Mouse (Mus musculus) midbrain, embryonic 13.5 days (tissue): ENCODE results near the gene Atp5e. TPM values are rescaled to one million over a fixed set of nuclear protein-coding genes. Genes with fewer than 3 reads are reported as not detected.
A peak's percentile ranks its signal among the peaks of the same experiment; 100 is the strongest.

ENCODE experiments used
- ATAC-seq: fragments of 200-750 bp; cut with Nextera tagmentation; 2 replicates; pipeline ENCODE4 v1.8.0; 2017; ENCODE audit warnings: mild to moderate bottlenecking, moderate TSS enrichment, moderate library complexity
- H3K27ac ChIP-seq: fragments of 300-500 bp; sonication (generic); 2 replicates; pipeline ENCODE4 v1.5.1; 2015; ENCODE audit warnings: inconsistent platforms, mild to moderate bottlenecking, moderate library complexity
- H3K27me3 ChIP-seq: fragments of 300-500 bp; sonication (generic); 2 replicates; pipeline ENCODE4 v1.6.1; 2015; ENCODE audit warnings: mild to moderate bottlenecking, inconsistent platforms
- H3K36me3 ChIP-seq: fragments of 300-500 bp; sonication (generic); 2 replicates; pipeline ENCODE4 v1.6.1; 2015; ENCODE audit warnings: mild to moderate bottlenecking, inconsistent platforms
- H3K4me1 ChIP-seq: fragments of 300-500 bp; sonication (generic); replicated peaks from 2 replicates; pipeline ENCODE4 v1.6.1; 2015; ENCODE audit warnings: inconsistent platforms
- H3K4me2 ChIP-seq: fragments of 300-500 bp; sonication (generic); replicated peaks from 2 replicates; pipeline ENCODE4 v1.6.1; 2015; ENCODE audit warnings: moderate library complexity, mild to moderate bottlenecking, inconsistent platforms
- H3K4me3 ChIP-seq: fragments of 300-500 bp; sonication (generic); replicated peaks from 2 replicates; pipeline ENCODE4 v1.5.1; 2015; ENCODE audit warnings: mild to moderate bottlenecking, inconsistent platforms
- H3K9ac ChIP-seq: fragments of 300-500 bp; sonication (generic); replicated peaks from 2 replicates; pipeline ENCODE4 v1.6.1; 2015; ENCODE audit warnings: mild to moderate bottlenecking, inconsistent platforms
- H3K9me3 ChIP-seq: fragments of 300-500 bp; sonication (generic); 2 replicates; pipeline ENCODE4 v1.6.1; 2016; ENCODE audit warnings: mild to moderate bottlenecking, inconsistent platforms
- WGBS: fragments of 180-500 bp; shearing (Covaris S2); methylation state at CpG from one replicate; pipeline ENCODE4 v1.1.7; 2015; 5-methylcytosine and 5-hydroxymethylcytosine counted together
- polyA plus RNA-seq: library from polyadenylated mRNA; unstranded; fragments of >200 nt; fragmentation: Nextera tagmentation; extraction: Ambion mirVana; gene quantifications from 2 replicates; pipeline ENCODE4 v1.2.1, GENCODE M21; 2015

Atp5e gene
- polyA plus RNA-seq, 1 experiment from 2014 or later: 784 TPM

DNA sequence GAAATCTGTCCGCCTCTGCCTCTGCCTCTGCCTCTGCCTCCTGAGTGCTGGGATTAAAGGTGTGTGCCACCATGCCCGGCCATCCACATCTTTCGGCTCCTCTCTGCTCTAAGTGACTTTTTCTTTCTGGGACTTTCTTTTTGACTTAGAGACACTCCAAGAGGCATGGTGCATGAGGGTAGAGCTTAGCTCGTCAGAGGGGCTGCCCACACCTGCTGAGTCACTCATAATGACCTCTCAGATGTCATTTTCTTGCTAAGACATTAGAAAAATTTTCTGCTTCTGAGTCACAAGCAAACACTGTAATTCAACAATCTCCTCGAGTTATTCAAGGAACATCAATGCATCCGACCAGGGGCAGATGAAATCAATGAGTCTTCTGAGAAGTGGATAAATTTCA is 18.9 kb downstream of the Atp5e start:
- WGBS: 80% methylated on average over 6 of the region's 6 CpGs
- Histone ChIP-seq H3K4me2 (no peak overlapping the region), H3K27ac (no peak overlapping the region), H3K9ac (no peak overlapping the region), H3K4me3 (no peak overlapping the region), H3K9me3 (no peaks in the 10 kb centered on the region), H3K27me3 (no peaks in the 10 kb centered on the region), H3K4me1 (no peaks in the 10 kb centered on the region), H3K36me3 (no peaks in the 10 kb centered on the region)
- ATAC-seq: no peak

DNA sequence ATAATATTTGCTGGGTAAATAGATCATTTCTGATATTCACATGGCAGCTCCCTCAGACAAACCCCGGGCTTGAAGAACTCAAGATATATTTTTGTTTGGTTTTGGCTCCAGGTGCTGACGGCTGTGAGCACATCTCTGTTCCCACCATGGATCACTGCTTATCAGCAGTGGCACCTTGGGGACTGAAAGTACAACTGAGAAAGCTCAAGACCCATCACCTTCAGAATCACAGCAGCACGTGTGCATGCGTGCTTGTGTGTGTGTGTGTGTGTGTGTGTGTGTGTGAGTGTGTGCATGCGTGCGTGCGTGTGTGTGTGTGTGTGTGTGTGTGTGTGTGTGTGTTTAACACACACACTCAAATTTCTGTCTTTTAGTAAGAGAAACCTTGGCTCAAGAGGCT is 19.5 kb downstream of the Atp5e start:
- Histone ChIP-seq H3K4me3 (no peak overlapping the region), H3K27me3 (no peaks in the 10 kb centered on the region), H3K4me1 (peaks cover 2% of the 10 kb centered on the region), H3K36me3 (no peaks in the 10 kb centered on the region), H3K9ac (no peak overlapping the region), H3K9me3 (no peaks in the 10 kb centered on the region), H3K4me2 (no peak overlapping the region), H3K27ac (no peak overlapping the region)
- 88% methylated on average over 7 of the region's 7 CpGs for WGBS
- ATAC-seq: no peak

DNA sequence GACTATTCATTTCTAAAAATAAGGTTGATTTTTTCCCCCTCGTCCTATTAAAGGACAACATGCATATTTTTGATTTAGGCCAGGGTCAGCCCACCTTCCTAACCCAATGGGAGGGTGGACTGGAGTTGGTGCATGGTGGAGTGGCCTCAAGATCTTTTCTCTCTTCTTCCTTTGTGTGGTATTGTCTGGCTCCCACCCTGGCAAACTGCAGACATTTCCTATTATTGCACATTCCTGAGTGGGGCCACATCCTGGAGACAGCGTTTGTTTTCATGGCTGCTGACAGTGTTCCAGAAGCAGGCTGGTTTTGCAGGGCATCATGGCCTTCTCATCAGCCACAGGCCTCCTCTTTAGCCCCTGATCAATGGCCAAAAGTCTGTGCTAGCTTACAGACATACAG is 20.9 kb downstream of the Atp5e start:
- Histone ChIP-seq H3K4me3 (no peak overlapping the region), H3K36me3 (no peaks in the 10 kb centered on the region), H3K9ac (no peak overlapping the region), H3K27me3 (no peaks in the 10 kb centered on the region), H3K4me1 (peaks cover 15% of the 10 kb centered on the region), H3K9me3 (no peaks in the 10 kb centered on the region), H3K27ac (no peak overlapping the region), H3K4me2 (no peak overlapping the region)
- 63% methylated on average over 2 of the region's 2 CpGs for WGBS
- no peak for ATAC-seq

DNA sequence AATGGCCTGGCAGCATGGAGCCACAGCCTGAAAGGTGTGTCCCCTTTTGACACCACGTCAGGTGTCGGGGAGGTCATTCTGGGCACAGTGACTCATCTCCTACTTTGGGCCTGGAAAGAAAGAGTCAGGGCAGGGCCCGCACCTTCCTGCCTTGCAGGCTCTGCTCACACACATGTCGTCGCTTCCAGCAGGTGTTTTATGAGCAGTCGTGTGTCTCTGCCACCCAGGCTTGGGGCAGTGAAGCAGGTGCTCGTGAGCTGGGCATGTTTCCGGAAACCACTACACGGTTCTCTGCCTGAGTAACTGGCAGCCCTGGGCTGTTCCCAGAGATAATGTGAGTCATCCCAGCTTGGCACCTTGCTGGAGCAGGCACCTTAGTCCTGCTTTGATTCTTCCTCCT is 21.4 kb downstream of the Atp5e start:
- no peak overlapping the region for H3K4me3 ChIP-seq
- peaks cover 21% of the 10 kb centered on the region for H3K4me1 ChIP-seq
- H3K9me3 ChIP-seq: no peaks in the 10 kb centered on the region
- 82% methylated on average over 9 of the region's 9 CpGs for WGBS
- no peak overlapping the region for H3K4me2 ChIP-seq
- no peaks in the 10 kb centered on the region for H3K36me3 ChIP-seq
- no peak for ATAC-seq
- H3K27ac ChIP-seq: no peak overlapping the region
- H3K27me3 ChIP-seq: no peaks in the 10 kb centered on the region
- H3K9ac ChIP-seq: no peak overlapping the region

DNA sequence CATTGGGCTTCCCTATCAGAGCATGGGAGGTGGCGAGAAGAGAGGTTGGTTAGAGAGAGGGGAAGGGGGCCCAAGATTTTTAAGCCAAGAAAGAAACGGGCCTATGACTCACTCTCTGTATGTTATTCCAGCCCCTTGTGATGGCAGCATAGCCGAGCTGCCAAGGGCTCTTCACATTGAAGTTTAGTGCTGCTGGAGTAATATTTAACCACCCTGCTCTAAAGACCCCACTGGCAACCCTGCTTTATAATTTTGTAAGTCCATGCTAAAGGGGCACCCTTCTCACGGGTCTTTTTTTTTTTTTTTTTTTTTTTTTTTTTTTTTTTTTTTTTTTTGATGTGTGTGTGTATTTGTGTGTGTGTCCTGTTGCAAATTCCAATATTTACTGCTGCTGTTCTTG is 22.0 kb downstream of the Atp5e start:
- Histone ChIP-seq H3K27me3 (no peaks in the 10 kb centered on the region), H3K9ac (no peak overlapping the region), H3K9me3 (no peaks in the 10 kb centered on the region), H3K36me3 (no peaks in the 10 kb centered on the region), H3K4me1 (peaks cover 27% of the 10 kb centered on the region), H3K4me3 (no peak overlapping the region), H3K27ac (no peak overlapping the region), H3K4me2 (no peak overlapping the region)
- ATAC-seq: no peak
- WGBS: 84% methylated on average over 4 of the region's 4 CpGs

DNA sequence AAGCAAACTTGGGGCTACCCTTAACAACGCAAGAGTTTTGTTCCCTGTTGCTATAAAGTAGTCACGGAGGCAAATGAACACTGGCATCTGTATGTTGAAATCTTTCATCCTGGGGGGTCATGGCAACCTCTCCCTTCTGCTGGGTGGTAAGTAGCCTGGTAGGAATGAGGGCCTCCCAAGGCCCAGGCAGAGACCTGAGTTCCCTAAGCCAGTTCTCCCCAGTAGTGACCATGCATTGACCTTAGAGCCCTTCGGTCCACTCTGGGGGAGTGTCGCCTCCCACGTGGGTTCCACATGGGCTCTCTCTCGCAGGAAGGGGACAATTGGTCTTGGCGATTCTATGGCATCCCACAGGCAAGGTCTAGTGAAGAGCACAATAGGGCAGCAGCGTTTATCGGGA is 23.9 kb downstream of the Atp5e start:
- Histone ChIP-seq H3K4me1 (peaks cover 29% of the 10 kb centered on the region), H3K36me3 (peaks cover 4% of the 10 kb centered on the region; the same call in 1 of the 2 replicates), H3K9me3 (no peaks in the 10 kb centered on the region), H3K27ac (no peak overlapping the region), H3K4me2 (no peak overlapping the region), H3K27me3 (no peaks in the 10 kb centered on the region), H3K9ac (no peak overlapping the region), H3K4me3 (no peak overlapping the region)
- WGBS: 79% methylated on average over 9 of the region's 9 CpGs
- ATAC-seq: no peak

DNA sequence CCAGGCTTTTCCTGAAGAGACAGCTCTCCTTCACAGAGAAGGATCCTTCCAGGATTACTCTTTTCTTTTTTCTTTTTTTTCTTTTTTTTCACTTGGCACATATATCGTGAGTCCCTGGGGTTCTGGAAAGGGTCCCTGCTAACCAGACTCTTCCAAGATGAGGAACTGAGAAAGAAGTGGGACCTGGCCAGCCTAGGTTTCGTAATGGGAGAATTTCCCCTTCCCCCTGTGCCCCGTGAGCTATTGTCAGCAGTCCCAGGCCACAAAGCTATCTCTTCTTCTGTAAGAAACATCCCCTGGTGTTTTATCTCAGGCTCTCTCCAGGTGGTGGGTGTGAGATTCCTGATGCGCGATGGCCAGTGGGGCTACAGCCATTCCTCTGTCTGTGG is 24.5 kb downstream of the Atp5e start:
- Histone ChIP-seq H3K36me3 (peaks cover 4% of the 10 kb centered on the region; the same call in 1 of the 2 replicates), H3K27ac (no peak overlapping the region), H3K9ac (peak overlapping the region; percentile 70; the same call in 1 of the 2 replicates), H3K9me3 (no peaks in the 10 kb centered on the region), H3K4me3 (no peak overlapping the region), H3K4me1 (peaks cover 29% of the 10 kb centered on the region), H3K4me2 (peak overlapping the region; percentile 74), H3K27me3 (no peaks in the 10 kb centered on the region)
- no peak for ATAC-seq
- 58% methylated on average over 5 of the region's 5 CpGs for WGBS

DNA sequence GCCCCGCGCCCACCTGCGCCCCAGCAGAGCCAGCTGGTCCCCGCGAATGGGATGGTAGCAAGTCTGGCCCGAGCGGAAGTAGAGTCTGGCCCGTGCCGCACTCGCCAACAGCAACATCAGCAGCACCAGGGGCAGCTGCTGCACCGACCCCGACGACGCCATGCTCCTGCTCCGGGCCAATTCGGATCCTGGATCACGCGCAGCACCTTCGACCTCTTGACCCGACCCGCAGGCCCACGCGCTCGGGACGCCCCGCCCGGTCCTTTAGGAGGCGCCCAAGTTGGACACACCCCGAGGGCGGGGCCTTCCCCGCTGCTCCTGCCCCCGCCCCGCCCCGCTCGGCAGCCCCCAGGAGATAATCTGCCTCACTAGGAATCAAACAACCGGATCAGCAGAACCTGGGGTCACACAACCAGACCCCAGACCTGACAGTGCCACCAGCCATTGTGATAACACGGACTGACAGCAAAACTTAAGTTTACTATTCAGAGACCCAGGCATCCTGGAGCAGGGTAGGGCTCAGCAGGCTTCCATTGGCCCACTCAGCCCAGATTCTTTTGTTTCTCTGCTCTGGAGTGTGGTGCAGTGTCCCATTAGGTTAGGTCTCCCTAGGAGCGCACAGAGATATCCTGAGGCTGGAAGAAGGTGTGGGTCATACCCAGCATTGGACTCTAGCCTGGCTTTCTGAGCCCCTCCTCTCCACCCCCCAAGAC is 25.0 kb downstream of the Atp5e start, which contains the start of gene Ctsz:
Ctsz (minus strand) TSS at position 303 of the 713 bp plus-strand sequence.
- Histone ChIP-seq H3K4me1 (peaks cover 29% of the 10 kb centered on the region), H3K9ac (peak within 1 kb of the TSS; percentile 70), H3K36me3 (peaks cover 4% of the 10 kb centered on the region; the same call in 1 of the 2 replicates), H3K27ac (no peak within 1 kb of the TSS), H3K4me3 (peak within 1 kb of the TSS; percentile 55), H3K4me2 (peak within 1 kb of the TSS; percentile 74), H3K27me3 (no peaks in the 10 kb centered on the region), H3K9me3 (no peaks in the 10 kb centered on the region)
- ATAC-seq: peak; percentile 79
- WGBS: under 1% methylated on average over 38 of the region's 38 CpGs

DNA sequence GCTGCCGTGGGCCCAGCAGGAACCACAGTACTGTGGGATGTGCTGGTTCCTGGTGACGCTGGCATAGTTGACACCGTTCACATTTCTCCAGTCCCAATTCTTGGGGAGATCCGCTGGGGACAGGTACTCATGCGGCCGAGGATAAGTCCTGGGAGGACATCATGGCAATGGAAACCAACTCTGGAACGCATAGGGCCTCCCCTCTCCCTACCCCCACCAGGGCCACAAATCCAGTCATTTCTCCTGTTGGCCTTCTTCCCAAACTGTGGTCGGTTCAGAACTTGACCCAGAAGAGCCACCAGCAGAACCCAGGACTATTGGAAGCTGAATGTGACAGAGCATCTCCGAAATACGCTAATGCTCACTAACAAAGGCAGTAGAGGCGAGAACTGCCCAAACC is 25.7 kb downstream of the Atp5e start:
- H3K9ac ChIP-seq: peak overlapping the region; percentile 70
- peak overlapping the region; percentile 55 for H3K4me3 ChIP-seq
- WGBS: 63% methylated on average over 11 of the region's 11 CpGs
- H3K36me3 ChIP-seq: peaks cover 7% of the 10 kb centered on the region; the same call in 1 of the 2 replicates
- no peaks in the 10 kb centered on the region for H3K27me3 ChIP-seq
- H3K4me1 ChIP-seq: peaks cover 29% of the 10 kb centered on the region
- peak; percentile 15; the same call in 1 of the 2 replicates for ATAC-seq
- no peaks in the 10 kb centered on the region for H3K9me3 ChIP-seq
- H3K27ac ChIP-seq: no peak overlapping the region
- peak overlapping the region; percentile 74 for H3K4me2 ChIP-seq

DNA sequence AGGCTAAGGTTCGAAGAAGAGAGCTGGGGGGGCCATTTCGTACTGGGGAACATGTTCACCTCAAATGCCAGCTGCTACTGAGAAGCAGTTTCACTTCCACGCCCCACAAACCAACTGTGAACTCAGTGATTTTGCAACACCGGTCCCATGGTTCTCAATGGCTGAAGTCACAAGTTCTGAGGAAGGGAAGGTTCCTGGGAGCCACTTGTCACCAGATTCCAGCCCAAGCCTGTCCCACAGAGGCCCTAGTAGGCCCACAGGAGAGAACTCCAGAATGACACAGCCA is 26.3 kb downstream of the Atp5e start:
- WGBS: 95% methylated on average over 4 of the region's 4 CpGs
- Histone ChIP-seq H3K36me3 (peaks cover 8% of the 10 kb centered on the region; the same call in 1 of the 2 replicates), H3K4me2 (peak overlapping the region; percentile 74; the same call in 1 of the 2 replicates), H3K9me3 (no peaks in the 10 kb centered on the region), H3K4me3 (0 out of 2 replicates have a peak overlapping the region, but pooled peaks have one; percentile 55), H3K4me1 (peaks cover 29% of the 10 kb centered on the region), H3K27ac (no peak overlapping the region), H3K9ac (no peak overlapping the region), H3K27me3 (no peaks in the 10 kb centered on the region)
- no peak; the same call in 1 of the 2 replicates for ATAC-seq

DNA sequence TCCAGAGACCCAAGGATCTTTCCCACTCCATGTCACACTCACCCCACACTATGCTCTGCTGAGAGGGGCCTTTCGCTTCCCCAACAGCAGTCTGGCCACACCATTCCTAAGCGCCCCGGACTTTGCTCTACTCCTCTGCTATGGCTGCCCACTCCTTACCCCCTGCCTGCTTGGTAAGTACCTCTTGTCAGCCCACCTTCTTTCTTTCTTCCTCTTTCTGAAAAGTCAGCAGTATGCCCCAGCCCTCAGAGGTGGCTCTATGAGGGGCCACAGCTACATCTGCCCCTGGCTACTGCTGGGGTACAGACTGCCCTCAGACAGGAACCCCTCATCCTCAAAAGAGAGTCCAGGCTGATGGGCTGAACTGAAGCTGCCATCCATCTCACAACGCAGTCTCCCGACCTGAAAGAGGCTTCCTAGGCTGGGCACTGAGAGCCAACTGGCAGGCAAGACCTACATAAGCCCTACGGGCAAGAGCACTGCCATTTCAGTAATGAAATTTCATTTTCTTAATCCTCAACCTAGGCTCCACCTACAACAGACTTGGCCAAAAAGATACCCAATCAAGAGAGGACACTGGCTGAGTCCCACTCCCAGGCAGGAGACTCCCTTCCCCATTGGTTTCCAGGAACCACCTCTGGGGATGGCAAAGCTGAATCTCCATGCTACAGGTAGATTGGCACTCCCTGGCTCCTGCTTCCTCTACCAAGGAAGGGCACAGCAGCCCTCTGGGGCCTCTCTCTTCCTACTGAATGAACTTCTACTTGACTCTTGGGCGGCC is 26.8 kb downstream of the Atp5e start:
- Histone ChIP-seq H3K4me3 (no peak overlapping the region), H3K9ac (no peak overlapping the region), H3K9me3 (no peaks in the 10 kb centered on the region), H3K27me3 (no peaks in the 10 kb centered on the region), H3K4me1 (peaks cover 29% of the 10 kb centered on the region), H3K36me3 (peaks cover 8% of the 10 kb centered on the region; the same call in 1 of the 2 replicates), H3K27ac (no peak overlapping the region), H3K4me2 (no peak overlapping the region)
- over 99% methylated on average over 7 of the region's 7 CpGs for WGBS
- ATAC-seq: no peak

DNA sequence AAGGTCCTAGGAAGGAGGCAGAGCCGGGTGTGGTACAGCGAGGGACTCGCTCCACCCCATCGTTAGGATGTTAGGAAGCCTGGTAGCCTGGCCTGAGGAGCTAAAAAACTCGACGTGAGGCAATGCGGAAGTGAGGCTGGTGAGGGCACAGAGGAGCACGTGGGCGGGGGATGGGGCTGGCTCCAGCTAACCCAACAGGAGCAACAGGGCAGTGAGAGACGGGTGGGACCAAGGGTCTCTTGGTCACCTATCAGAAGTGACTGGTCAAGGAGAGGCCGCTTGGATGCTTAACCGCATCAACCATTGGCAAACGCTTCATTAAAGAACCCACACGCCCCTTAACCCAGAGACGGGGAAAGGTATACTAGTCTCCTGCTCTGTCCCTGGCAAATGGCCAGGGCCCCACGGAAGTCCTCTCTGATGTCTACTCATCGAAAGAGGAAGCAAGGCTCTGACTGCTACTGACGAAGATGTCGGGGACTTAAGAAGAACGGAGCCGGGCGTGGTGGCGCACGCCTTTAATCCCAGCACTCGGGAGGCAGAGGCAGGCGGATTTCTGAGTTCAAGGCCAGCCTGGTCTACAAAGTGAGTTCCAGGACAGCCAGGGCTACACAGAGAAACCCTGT is 27.7 kb downstream of the Atp5e start:
- H3K4me2 ChIP-seq: no peak overlapping the region
- peaks cover 8% of the 10 kb centered on the region; the same call in 1 of the 2 replicates for H3K36me3 ChIP-seq
- no peak for ATAC-seq
- no peak overlapping the region for H3K4me3 ChIP-seq
- H3K27me3 ChIP-seq: no peaks in the 10 kb centered on the region
- H3K4me1 ChIP-seq: peaks cover 29% of the 10 kb centered on the region
- H3K9ac ChIP-seq: no peak overlapping the region
- WGBS: 96% methylated on average over 26 of the region's 26 CpGs
- H3K27ac ChIP-seq: no peak overlapping the region
- no peaks in the 10 kb centered on the region for H3K9me3 ChIP-seq
